Mouse (Mus musculus): Measurements from ENCODE around the gene Synj1.
A peak's percentile ranks its signal among the peaks of the same experiment; 100 is the strongest.

Gene Synj1

DNA sequence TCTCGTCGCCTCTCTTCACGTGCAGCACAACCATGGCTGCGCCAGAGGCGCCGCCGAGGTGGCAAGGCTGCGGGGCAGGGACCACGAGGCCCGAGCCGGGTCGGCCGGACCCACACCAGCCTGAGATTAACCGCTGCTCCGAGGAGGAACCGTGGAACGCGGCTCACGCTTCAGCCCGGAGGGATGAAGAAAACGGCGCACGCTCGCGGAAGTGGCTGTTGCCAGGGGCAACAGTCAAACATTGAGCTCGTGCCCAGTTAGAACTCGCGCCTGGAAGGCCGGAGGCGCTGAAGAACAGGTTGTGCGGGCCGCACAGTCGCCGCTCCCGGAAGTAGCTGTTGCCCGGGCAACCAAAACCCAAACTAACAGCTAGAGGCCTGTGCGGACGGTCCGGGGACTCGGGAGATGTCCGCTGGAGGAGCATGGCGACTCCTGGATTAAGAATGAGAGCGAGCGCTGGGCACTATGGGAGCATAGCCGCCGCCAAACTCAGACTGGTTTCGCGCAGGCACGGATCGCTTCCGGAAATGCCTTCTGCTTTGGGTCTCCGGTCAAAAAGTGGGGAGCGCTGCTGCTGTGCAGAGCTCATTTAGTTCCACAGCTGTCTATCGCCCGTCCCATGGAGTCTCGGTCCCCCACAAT lies 76.3 kb downstream of the Synj1 start, which contains the start of gene Cfap298:
Gene Cfap298, minus strand, starts transcription at position 428 of the 642 bp plus-strand sequence.
- peak; percentile 92 for DNase-seq

- no peak for DNase-seq
Measured at GRCm38 (mm10) chr16:90934193-90934686, 76.9 kb downstream of the Synj1 start.

DNA sequence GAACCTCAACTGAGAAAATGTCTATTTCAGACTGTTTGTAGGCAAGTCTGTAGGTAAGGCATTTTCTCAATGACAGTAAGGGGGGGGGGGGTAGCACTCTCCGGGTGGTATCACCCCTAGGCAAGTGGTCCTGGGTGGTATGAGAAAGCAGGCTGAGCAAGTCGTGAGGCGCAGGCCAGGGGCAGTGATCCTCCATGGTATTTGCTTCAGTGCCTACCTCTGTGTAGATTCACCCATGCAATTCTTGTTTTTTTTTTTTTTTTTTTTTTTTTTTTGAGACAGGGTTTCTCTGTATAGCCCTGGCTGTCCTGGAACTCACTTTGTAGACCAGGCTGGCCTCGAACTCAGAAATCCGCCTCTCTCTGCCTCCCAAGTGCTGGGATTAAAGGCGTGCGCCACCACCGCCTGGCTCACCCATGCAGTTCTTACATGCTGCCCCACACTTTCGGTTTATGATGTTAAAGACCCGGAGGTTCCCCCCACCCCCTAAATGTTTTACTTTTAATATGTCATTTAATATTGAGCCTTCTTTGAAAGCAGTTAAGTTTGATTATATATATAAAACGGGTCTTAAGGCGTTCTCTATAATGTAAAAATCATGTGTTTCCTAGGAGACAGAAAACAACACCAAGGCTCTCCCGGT lies 77.5 kb downstream of the Synj1 start:
- DNase-seq = no peak

- no peak for DNase-seq
Measured at GRCm38 (mm10) chr16:90927446-90927845, 83.7 kb downstream of the Synj1 start.

DNA sequence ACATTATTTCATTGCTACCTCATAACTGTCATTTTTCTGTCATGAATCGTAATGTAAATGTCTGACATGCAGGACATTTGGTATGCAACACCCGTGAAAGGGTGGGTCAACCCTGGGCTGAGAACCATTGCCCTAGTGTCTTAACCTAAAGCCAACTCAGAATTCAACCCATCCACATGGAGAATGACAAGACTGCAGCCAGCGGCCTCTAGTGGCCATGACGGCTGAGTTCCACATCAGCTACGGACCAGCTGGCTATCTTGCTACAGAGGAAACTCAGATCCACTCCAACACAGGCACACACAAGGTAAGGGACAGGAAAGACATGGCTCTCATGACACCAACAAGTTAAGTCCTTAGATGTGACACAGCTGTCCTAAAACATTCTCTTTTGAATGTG lies 85.6 kb downstream of the Synj1 start:
- peak; percentile 39 for DNase-seq

DNA sequence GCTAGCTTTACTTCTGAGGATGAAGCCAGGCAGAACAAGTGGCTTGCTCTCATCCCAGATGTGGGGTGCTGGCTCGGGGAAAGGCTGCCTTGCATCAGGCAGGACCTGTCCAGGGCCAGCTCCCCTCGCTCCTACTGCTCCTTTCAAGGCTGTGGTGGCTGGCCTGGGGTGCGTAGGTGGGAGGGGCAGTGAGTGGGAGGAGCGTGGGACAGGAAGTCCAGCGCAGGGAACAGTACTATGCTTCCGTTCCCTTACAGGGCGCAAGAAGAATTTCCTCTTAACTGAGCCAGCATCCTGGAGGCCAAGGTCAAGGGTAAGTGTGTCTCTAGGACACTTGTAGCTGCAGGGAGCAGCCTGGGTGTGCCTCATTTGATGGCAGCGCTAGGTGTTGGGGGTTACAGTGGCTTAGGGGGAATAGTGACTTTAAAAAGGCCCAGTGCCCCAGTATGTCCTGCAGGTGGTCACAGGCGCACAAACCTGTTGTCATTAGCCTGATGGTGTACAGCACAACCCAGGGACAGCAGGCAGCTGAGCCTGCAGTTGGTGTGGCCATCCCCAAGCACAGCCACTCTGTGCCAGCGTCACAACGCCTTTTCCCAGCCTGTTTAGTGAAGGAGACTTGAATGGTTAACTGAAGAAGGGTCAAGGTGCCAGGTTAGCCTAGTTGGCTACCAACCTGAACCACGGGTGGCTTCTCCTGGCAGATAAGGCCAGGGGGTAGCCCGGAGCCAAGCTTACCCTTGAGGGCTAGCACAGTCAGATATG lies 86.3 kb downstream of the Synj1 start:
- no peak for DNase-seq

DNA sequence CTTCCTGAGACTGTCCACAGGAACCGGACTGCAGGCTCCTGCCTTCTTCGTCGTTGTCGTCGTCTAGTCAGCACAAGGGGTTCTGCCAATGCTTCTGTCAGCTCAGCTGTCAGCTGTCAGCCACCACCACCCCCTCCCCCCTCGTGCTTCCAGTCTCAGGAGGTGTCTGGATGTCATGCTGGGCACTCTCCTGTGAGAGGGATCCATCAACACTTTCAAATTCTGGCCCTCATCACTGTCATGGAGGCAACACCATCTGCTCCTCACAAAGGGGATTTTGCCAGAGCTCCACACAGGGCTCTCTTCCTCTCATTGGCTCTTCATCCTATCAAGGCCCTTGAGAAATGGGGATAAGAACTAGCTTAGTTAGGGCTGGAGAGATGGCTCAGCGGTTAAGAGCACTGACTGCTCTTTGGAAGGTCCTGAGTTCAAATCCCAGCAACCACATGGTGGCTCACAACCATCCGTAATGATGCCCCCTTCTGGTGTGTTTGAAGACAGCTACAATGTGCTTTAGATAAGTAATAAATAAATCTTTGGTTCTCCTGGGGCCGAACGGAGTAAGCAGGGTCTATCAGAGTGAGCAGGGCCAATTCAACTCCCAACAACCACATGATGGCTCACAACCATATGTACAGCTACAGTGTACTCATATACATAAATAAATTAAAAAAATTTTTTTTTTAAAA lies 89.5 kb downstream of the Synj1 start:
- peak; percentile 61 for DNase-seq

DNA sequence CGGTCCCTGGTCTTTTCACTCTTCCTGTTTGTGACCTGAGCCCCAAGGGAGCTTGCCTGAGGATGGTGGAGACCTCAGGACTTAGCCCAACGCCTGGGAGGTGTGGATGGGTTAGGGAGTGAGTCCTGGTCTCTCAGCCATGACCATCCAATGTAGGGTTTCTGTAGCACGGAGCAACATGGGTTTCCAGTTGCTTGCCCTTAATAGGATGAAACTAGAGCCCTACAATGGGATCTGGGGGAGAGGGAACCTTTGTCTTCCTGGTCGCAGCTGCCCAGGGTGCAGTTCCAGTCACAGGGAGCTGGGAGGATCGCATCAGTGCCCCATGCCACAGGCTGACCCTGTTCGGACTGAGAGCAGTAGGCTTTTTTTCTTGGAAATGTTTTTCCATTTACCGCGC lies 94.0 kb downstream of the Synj1 start:
- DNase-seq = no peak

DNA sequence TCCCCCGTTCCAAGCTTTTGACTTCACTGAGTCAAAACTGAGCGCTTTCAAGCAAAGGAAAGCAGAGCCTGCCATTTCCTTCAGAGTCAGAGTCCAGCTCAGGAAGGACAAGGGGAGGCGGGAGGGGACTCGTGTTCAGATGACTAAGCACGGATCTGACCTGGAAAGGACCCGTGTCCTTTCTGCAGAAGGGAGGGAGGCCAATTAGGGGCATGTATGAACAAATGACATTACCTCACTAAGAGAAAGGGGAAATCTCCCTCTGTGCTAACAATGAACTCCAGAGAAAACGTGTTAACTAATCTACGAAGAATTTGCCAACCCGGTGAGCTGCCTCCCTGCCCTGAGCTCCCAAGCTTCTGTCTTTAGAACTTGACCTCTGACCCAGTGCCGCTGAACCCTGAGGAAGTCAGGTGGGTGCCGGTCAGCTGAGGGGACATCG lies 95.0 kb downstream of the Synj1 start:
- no peak for DNase-seq

GRCm38 (mm10) chr16:90911766-90912165 lies 99.3 kb downstream of the Synj1 start:
- DNase-seq = no peak

DNA sequence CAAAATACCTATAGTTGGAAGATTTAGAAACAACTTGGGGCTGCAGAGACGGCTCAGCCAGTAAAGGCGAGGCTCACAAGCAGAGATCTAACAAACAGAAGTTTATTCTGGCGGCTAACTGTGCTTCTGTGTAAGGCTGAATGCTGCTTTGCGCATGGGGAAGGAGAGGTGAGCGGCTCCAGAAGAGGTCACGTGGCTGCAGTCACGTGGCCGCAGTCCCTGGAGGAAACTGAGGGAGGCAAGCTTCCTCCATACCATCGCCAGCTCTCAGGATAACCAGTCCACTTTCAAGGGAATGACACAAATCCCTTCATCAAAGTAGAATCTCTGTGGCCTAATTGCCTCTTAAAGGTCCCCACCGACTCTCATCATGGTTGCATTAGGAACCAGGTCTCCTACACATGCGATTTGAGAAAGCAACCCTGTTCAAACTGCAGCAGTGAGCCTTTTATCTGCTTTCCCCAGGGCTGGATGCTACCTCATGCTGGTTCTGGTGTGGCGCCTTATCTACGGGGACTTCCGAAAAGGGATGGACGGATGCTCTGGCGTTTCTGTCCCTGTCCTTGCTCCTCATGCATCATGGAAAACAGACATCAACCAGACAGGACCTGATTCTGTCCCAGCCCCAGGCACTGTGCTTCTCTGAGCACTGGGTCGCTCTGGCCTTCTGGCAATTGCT lies 100.1 kb downstream of the Synj1 start:
- DNase-seq = no peak

DNA sequence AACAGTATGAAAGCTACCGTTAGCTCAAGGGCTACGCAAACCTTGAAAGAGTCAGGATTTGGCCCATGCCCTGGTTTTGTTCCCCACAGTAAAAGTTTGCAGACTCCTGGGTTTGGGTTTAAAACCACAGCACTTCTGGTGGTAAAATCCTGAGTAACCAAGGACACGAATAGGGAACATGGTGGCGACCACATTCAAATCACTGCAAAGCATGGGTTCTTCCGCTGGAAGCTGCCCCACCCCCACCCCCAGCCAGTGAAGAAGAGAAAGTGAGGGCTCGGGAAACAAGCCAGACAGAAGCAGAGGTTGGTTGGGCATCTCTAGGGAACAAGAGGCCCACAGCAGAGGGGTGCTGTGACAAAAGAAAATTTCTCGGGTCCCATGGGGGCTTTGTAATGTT lies 103.9 kb downstream of the Synj1 start:
- DNase-seq = no peak

GRCm38 (mm10) chr16:90903300-90903699 lies 107.8 kb downstream of the Synj1 start:
- no peak for DNase-seq

DNA sequence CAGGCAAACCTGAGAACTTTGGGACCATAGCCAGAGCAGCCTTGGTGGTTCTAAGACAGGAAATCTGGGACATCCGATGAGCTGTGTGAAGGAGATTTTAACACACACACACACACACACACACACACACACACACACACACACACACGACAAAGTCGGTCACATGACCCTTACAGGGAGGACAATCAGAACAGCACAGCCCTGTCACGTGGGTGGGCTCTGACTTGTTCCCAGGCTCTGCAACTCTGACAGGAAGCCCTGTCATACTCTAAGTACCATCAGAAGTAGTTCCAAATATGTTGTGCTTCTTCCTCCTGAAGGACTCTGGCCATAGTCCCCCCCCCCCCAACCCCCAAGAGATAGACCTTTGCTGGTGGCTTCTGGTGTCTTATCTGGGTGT lies 109.7 kb downstream of the Synj1 start:
- no peak for DNase-seq

GRCm38 (mm10) chr16:90899498-90899897 lies 111.6 kb downstream of the Synj1 start:
- no peak for DNase-seq

DNA sequence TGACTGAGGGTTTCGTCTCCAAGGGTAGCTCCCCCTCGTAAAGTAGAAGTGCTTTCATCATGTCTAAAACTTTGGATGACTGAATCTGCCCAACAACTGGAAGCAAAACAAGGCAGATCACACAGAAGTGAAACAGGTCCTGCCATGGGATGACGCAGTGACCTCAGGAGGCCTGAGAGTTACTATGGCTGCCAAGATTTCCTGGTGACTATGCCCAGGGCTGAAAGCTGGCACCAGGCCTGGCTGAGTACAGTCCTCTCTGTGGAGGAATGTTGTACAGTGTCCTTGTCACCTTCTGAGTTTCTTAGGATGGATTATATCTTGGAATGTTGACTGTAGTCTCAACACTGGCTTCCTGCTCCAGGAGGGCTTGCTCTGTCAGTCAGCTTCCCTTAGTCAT lies 113.5 kb downstream of the Synj1 start:
- no peak for DNase-seq

DNA sequence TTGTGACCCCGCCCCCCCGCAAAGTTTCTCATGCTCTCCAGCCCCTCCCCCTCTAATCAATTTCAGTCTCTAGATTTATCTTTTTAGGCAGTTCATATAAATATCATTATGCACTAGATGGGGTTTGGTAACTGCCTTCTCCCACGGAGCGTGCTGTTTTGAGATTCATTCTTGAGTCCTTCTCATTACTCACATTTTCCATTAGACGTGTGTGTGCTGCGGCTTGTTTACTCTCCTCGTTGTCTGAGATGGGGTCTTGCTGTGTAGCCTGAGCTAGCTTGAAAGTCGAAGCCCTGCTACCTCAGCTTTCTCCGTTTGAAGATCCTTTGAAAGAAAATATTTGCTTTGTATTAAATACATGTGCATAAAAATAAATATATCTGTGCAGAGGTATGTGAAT lies 117.3 kb downstream of the Synj1 start:
- no peak for DNase-seq

GRCm38 (mm10) chr16:90893019-90893418 lies 118.1 kb downstream of the Synj1 start:
- DNase-seq = no peak

- no peak for DNase-seq
Measured at GRCm38 (mm10) chr16:90892081-90892480, 119.0 kb downstream of the Synj1 start.

DNA sequence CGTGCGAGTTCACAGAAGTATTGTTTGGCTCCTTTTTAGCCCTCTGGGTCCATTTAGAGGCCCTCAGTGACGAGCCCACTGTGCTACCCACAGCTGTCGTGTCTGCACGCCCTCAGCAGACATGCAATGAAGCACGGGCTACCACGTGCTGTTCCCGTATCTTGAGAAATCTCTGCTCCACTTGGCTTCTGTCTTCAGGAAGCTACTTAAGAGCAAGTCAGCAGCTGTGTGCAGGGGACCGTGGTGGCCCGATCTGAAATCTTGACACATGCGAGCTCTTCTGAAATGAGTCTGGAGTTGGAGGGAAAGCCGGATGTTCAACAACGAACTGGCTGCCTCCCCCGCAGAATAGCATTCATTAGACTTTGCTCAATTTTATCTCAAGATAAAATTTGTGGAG lies 119.5 kb downstream of the Synj1 start:
- no peak for DNase-seq

DNA sequence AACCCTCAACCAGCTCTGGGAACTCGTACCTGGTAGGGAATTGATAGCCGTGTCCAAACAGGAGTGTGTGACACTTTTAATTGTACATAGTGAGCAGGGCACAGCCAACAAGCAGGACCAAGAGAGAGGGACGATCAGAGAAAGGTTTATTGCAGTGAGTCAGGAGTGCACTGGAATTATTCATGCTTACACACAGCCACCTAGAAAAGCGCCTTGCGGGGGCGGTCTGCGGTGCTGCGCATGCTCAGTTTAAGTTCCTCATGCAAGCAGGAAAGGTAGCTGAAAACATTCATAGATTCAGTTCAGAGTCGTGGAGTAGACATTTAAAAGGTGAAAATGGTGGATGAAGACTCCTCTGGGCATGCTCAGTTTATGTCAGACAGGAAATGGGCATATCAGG lies 120.4 kb downstream of the Synj1 start:
- DNase-seq = no peak
